Mouse (Mus musculus) stomach, embryonic 14.5 days (tissue): ENCODE results near the gene Nr2e1. TPM values are rescaled to one million over a fixed set of nuclear protein-coding genes. Genes with fewer than 3 reads are reported as not detected.

ENCODE experiments used
- ATAC-seq: fragments of 200-750 bp; cut with Nextera tagmentation; 2 replicates; pipeline ENCODE4 v1.8.0; 2017; ENCODE audit warnings: low read depth, moderate TSS enrichment; ENCODE audit not compliant: insufficient number of reproducible peaks, insufficient read depth, low FRiP score
- H3K27ac ChIP-seq: fragments of 300-500 bp; sonication (generic); 2 replicates; pipeline ENCODE4 v1.5.1; 2014; ENCODE audit warnings: mild to moderate bottlenecking, low read length, moderate library complexity, mixed read lengths
- H3K27me3 ChIP-seq: fragments of 300-500 bp; sonication (generic); 2 replicates; pipeline ENCODE4 v1.6.1; 2014; ENCODE audit warnings: low read length, control low read depth, mixed read lengths; ENCODE audit not compliant: control insufficient read depth, insufficient read depth
- H3K36me3 ChIP-seq: fragments of 300-500 bp; sonication (generic); 2 replicates; pipeline ENCODE4 v1.6.1; 2014; ENCODE audit warnings: mild to moderate bottlenecking, control low read depth, low read length, moderate library complexity, mixed read lengths; ENCODE audit not compliant: control insufficient read depth, insufficient read depth
- H3K4me1 ChIP-seq: fragments of 300-500 bp; sonication (generic); 2 replicates; pipeline ENCODE4 v1.6.1; 2014; ENCODE audit warnings: low read length, control low read depth, mixed read lengths; ENCODE audit not compliant: control insufficient read depth, insufficient read depth
- H3K4me2 ChIP-seq: fragments of 300-500 bp; sonication (generic); replicated peaks from 2 replicates; pipeline ENCODE4 v1.6.1; 2014; ENCODE audit warnings: low read depth, low read length, control low read depth
- H3K4me3 ChIP-seq: fragments of 300-500 bp; sonication (generic); 2 replicates; pipeline ENCODE4 v1.5.1; 2014; ENCODE audit warnings: low read depth, low read length, control low read depth
- H3K9ac ChIP-seq: fragments of 300-500 bp; sonication (generic); replicated peaks from 2 replicates; pipeline ENCODE4 v1.6.1; 2014; ENCODE audit warnings: low read depth, mild to moderate bottlenecking, control low read depth, low read length, moderate library complexity, mixed read lengths
- H3K9me3 ChIP-seq: fragments of 300-500 bp; sonication (generic); 2 replicates; pipeline ENCODE4 v1.6.1; 2016; ENCODE audit warnings: low read depth, low read length, control low read depth; ENCODE audit not compliant: control insufficient read depth
- WGBS: fragments of 180-500 bp; shearing (Covaris S2); extraction: QIAGEN DNeasy Blood & Tissue Kit; methylation state at CpG from one replicate; pipeline ENCODE4 v1.1.7; 2014; 5-methylcytosine and 5-hydroxymethylcytosine counted together
- polyA plus RNA-seq: library from polyadenylated mRNA; unstranded; fragments of >200 nt; fragmentation: Nextera tagmentation; extraction: Ambion mirVana; gene quantifications from 2 replicates; pipeline ENCODE4 v1.2.1, GENCODE M21; 2014

Gene Nr2e1
- polyA plus RNA-seq, 1 experiment from 2014 or later, result not detected

GRCm38 (mm10) chr10:42613639-42614381 is 30.4 kb upstream of the Nr2e1 start:
- H3K36me3 ChIP-seq, result no peaks in the 10 kb centered on the region
- no peak overlapping the region for H3K9ac ChIP-seq
- H3K4me3 ChIP-seq, result peak overlapping the region; percentile 29
- H3K4me1 ChIP-seq, result peaks cover 5% of the 10 kb centered on the region; the same call in 1 of the 2 replicates
- peaks cover 45% of the 10 kb centered on the region for H3K27me3 ChIP-seq
- H3K4me2 ChIP-seq, result peak overlapping the region; percentile 44
- H3K9me3 ChIP-seq, result no peaks in the 10 kb centered on the region
- ATAC-seq, result no peak
- WGBS, result 1% methylated on average over 40 of the region's 40 CpGs
- H3K27ac ChIP-seq, result no peak overlapping the region

GRCm38 (mm10) chr10:42613075-42613474 is 29.6 kb upstream of the Nr2e1 start:
- Histone ChIP-seq H3K4me1 (peaks cover 5% of the 10 kb centered on the region; the same call in 1 of the 2 replicates), H3K27me3 (peaks cover 41% of the 10 kb centered on the region), H3K4me2 (no peak overlapping the region), H3K27ac (no peak overlapping the region), H3K36me3 (no peaks in the 10 kb centered on the region), H3K9ac (no peak overlapping the region), H3K4me3 (no peak overlapping the region), H3K9me3 (no peaks in the 10 kb centered on the region)
- 8% methylated on average over 12 of the region's 12 CpGs for WGBS
- ATAC-seq, result no peak

GRCm38 (mm10) chr10:42606757-42607156 is 23.3 kb upstream of the Nr2e1 start:
- ATAC-seq, result no peak
- Histone ChIP-seq H3K36me3 (no peaks in the 10 kb centered on the region), H3K27me3 (0 out of 2 replicates have a peak, but pooled peaks cover 6% of the 10 kb centered on the region), H3K4me3 (no peak overlapping the region), H3K9ac (no peak overlapping the region), H3K4me2 (no peak overlapping the region), H3K4me1 (no peaks in the 10 kb centered on the region), H3K9me3 (peaks cover 12% of the 10 kb centered on the region), H3K27ac (no peak overlapping the region)
- 74% methylated on average over 4 of the region's 4 CpGs for WGBS

GRCm38 (mm10) chr10:42604874-42605273 is 21.4 kb upstream of the Nr2e1 start:
- no peak for ATAC-seq
- H3K4me2 ChIP-seq, result no peak overlapping the region
- 0 out of 2 replicates have a peak, but pooled peaks cover 4% of the 10 kb centered on the region for H3K27me3 ChIP-seq
- H3K27ac ChIP-seq, result no peak overlapping the region
- peaks cover 12% of the 10 kb centered on the region for H3K9me3 ChIP-seq
- no peak overlapping the region for H3K9ac ChIP-seq
- H3K4me3 ChIP-seq, result no peak overlapping the region
- H3K4me1 ChIP-seq, result no peaks in the 10 kb centered on the region
- WGBS, result 69% methylated on average over 2 of the region's 2 CpGs
- no peaks in the 10 kb centered on the region for H3K36me3 ChIP-seq

- Histone ChIP-seq H3K4me1 (no peaks in the 10 kb centered on the region), H3K27me3 (no peaks in the 10 kb centered on the region), H3K4me2 (no peak overlapping the region), H3K9me3 (peaks cover 7% of the 10 kb centered on the region), H3K4me3 (no peak overlapping the region), H3K27ac (no peak overlapping the region), H3K36me3 (no peaks in the 10 kb centered on the region), H3K9ac (no peak overlapping the region)
- WGBS, result 20% methylated on average over 10 of the region's 10 CpGs
- no peak for ATAC-seq
Measured at GRCm38 (mm10) chr10:42601556-42601955, 18.1 kb upstream of the Nr2e1 start.

GRCm38 (mm10) chr10:42598615-42599014 is 15.2 kb upstream of the Nr2e1 start:
- no peaks in the 10 kb centered on the region for H3K4me1 ChIP-seq
- ATAC-seq, result no peak
- H3K4me3 ChIP-seq, result no peak overlapping the region
- H3K9ac ChIP-seq, result no peak overlapping the region
- WGBS, result 75% methylated on average over 8 of the region's 8 CpGs
- peaks cover 9% of the 10 kb centered on the region; the same call in 1 of the 2 replicates for H3K27me3 ChIP-seq
- no peak overlapping the region for H3K4me2 ChIP-seq
- H3K27ac ChIP-seq, result no peak overlapping the region
- no peaks in the 10 kb centered on the region for H3K9me3 ChIP-seq
- no peaks in the 10 kb centered on the region for H3K36me3 ChIP-seq

- Histone ChIP-seq H3K4me3 (no peak overlapping the region), H3K9me3 (no peaks in the 10 kb centered on the region), H3K4me1 (0 out of 2 replicates have a peak, but pooled peaks cover 3% of the 10 kb centered on the region), H3K36me3 (no peaks in the 10 kb centered on the region), H3K9ac (no peak overlapping the region), H3K4me2 (no peak overlapping the region), H3K27me3 (peaks cover 61% of the 10 kb centered on the region), H3K27ac (no peak overlapping the region)
- 10% methylated on average over 7 of the region's 7 CpGs for WGBS
- no peak for ATAC-seq
Measured at GRCm38 (mm10) chr10:42593201-42593600, 9.8 kb upstream of the Nr2e1 start.

- 0 out of 2 replicates have a peak, but pooled peaks cover 3% of the 10 kb centered on the region for H3K4me1 ChIP-seq
- no peak overlapping the region for H3K9ac ChIP-seq
- peak overlapping the region; percentile 20 for H3K4me2 ChIP-seq
- ATAC-seq, result no peak
- H3K36me3 ChIP-seq, result no peaks in the 10 kb centered on the region
- WGBS, result under 1% methylated on average over 25 of the region's 25 CpGs
- peak overlapping the region; percentile 21 for H3K4me3 ChIP-seq
- H3K27me3 ChIP-seq, result peaks cover 67% of the 10 kb centered on the region
- no peak overlapping the region for H3K27ac ChIP-seq
- no peaks in the 10 kb centered on the region for H3K9me3 ChIP-seq
Measured at GRCm38 (mm10) chr10:42591993-42592686, 8.7 kb upstream of the Nr2e1 start.
